Mouse (Mus musculus) monocyte, adult 59 days (primary cell): ENCODE measurements around the gene Maats1. TPM values are rescaled to one million over a fixed set of nuclear protein-coding genes. Genes with fewer than 3 reads are reported as not detected.

Experiments used
- total RNA-seq, 2 experiments: library from RNA; stranded (reverse); gene quantifications; one replicate each; pipeline ENCODE4 v1.2.4; 2023

The Maats1 gene
- total RNA-seq = under 1 TPM in 1 of 2 experiments, not detected in 1; 0.21 TPM

DNA sequence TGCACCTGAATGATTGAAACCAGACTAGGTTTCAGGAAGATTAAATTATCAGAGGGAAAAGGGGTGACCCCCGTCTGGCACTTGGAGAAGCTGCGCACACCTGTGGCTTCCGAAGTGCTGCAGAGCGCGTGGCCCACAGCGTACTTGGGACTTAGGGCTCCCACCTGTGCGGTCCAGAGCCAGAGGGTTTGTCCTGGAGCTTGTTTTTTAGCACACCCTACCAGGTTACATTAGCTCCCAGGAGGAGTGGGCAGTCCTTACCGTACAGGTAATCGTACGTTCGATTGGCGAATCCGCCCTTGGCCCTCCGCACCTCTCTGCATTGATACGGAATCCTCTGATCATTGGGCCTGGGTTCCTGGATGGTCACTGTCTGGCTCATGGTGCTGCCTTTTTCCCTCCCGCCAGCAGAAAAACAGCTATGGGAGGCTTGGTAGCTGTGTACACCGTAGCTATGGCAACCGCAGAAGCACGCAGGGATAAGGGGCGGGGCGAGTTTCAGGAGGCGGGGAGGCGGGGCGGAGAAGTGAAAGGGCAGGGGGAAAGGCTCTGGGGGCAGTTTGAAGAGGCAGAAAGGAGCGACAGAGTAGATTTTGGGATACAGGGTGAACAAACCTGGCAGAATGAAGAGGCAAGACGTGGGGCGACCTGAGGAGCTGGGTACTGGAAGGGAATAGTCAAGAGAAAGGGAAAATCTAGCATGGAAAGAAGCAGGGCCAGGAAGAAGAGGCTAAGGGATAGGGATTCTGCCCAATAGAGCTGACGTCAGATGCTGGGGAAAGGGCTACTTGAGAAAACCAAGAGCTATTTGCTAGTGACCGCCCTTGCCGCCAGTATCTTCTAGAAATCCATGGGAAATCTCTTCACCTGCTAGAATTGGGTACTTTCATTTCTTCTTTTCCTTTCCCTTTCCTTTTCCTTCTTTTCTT, at the start of gene Maats1:
TSS of gene Maats1 (minus strand) at position 748 of the 929 bp plus-strand sequence.

DNA sequence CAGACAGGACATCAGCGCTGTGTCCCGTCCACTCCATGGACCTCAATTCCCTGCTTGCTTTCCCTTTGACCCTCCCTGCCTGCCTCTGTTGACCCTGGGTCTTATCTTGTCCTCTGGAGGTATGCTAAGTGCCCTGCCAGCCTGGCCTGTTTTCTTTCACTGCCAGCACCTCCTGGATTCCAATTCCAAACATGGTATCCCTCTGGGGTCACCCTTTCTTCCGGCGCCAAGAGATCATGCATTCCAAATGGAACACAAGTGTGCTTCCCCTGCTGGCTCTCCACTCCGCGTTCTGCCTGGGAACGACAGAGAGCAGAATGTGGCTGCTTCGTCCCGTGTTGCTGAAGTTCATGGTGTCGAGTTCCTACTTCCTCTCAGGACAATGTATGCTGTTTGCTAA, 20.0 kb upstream of the Maats1 start, which contains the start of gene Popdc2:
TSS of gene Popdc2 (plus strand) at position 277 of the 400 bp plus-strand sequence.

DNA sequence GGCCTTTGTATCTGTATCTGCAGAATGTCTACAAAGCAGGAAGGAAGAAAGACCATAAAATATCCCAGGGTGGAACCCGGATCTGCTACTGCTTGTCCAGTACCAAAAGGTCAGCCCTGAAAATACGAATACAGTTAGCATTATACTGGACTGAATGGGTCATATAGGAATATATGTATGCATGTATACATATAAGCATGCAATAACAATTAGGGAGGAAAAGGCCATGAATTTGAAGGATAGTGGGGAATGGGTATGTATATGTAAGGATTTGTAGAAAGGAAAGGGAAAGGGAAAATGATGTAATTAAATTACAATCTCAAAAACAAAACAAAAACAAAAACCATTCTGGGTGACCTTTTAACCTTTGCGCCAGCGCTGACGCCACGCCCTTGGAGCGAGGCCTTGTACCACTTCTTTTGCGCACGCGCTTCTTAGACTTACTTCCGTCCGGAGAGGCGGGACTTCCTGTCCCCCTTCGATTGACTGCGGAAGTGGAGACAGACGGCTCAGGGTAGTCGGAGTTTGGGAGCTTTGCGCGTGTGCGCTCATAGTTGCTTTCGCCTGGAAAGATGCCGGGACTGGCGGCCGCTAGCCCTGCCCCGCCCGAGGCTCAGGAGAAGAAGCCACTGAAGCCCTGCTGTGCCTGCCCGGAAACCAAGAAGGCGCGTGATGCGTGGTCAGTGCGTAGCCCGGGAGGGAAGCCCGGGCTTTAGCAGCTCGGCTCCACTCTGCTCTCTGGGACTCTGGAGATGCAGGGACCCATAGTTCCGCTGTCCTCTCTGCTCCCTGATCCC, 4.8 kb upstream of the Maats1 start, which contains the start of the genes Cox17 and Gm21987:
TSS of gene Cox17 (plus strand) at position 463 of the 797 bp plus-strand sequence.
TSS of gene Gm21987 (plus strand) at position 512 of the 797 bp plus-strand sequence.

DNA sequence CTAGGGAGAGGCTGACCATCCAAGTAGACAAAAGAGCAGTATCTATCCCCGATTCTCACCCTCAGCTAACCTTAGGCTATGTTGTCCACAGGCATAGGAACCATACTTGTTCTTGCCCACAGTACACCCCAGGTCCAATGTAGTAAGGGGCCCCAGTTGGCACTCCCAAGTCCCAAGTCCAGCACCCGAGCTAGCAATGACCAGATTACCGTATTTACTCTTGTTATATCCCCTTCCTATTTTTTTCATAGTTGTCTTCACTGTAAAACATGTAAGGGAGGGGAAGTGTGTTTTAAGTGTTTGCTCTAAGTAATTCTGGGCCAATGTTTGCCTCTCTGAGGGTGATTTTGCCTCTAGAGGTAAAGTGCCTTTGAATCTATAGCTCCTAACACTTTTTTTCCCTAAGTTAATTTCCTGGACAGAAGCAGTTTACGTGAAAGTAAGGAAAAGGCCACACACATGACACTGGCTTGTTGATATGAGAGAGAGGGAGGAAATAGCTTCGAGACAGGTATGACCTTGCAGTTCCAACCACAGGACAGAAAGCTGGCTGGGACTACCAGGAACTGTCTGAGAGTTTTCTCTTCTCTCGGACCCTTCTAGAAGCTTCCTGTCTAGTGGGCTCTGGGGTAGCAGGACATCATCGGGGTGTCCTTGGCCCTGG, 47.1 kb downstream of the Maats1 start, which contains the start of gene Nr1i2:
TSS of gene Nr1i2 (minus strand) at position 140 of the 664 bp plus-strand sequence.

Other genes with a start within 250 kb of the Maats1 start
- not detected for gene Nr1i2, start 47.3 kb downstream of the Maats1 start, total RNA-seq
- 10 to 100 TPM; 57.9 to 79.1 TPM for gene Cox17, start 4.8 kb upstream of the Maats1 start, total RNA-seq
- gene Gm21987, start 4.9 kb upstream of the Maats1 start, total RNA-seq = not detected
- gene Popdc2, start 20.1 kb upstream of the Maats1 start, total RNA-seq = under 1 TPM; 0.55 to 0.63 TPM
- gene Pla1a, start 91.0 kb upstream of the Maats1 start, total RNA-seq = under 1 TPM; 0.39 to 0.52 TPM
- gene Adprh, start 110.6 kb upstream of the Maats1 start, total RNA-seq = 10 to 100 TPM; 35.0 to 40.3 TPM
- gene Cd80, start 113.4 kb upstream of the Maats1 start, total RNA-seq = 10 to 100 TPM; 26.4 to 27.6 TPM
- 10 to 100 TPM; 12.8 to 15.5 TPM for gene Timmdc1, start 180.5 kb upstream of the Maats1 start, total RNA-seq
- gene Poglut1, start 208.1 kb upstream of the Maats1 start, total RNA-seq = 10 to 100 TPM; 25.9 to 26.0 TPM
- 10 to 100 TPM; 49.3 to 59.9 TPM for gene Tmem39a, start 216.6 kb upstream of the Maats1 start, total RNA-seq